Mouse (Mus musculus): ENCODE results near the gene Ppfia4.
A peak's percentile ranks its signal among the peaks of the same experiment; 100 is the strongest.

The Ppfia4 gene

GRCm38 (mm10) chr1:134336958-134337710 is 4.4 kb upstream of the Ppfia4 start:
- DNase-seq, result peak; percentile 63 to 71

GRCm38 (mm10) chr1:134335924-134336810 is 3.4 kb upstream of the Ppfia4 start:
- peak; percentile 87 to 88 for DNase-seq

- peak; percentile 90 for DNase-seq
Measured at GRCm38 (mm10) chr1:134335211-134335923, 2.6 kb upstream of the Ppfia4 start.

GRCm38 (mm10) chr1:134334111-134334827 is 1.5 kb upstream of the Ppfia4 start:
- DNase-seq, result peak; percentile 32 to 41

- DNase-seq, result peak; percentile 41 to 45
Measured at GRCm38 (mm10) chr1:134333371-134334110, 813 bp upstream of the Ppfia4 start.

GRCm38 (mm10) chr1:134331879-134332635 is 671 bp downstream of the Ppfia4 start:
- peak; percentile 84 to 91 for DNase-seq

GRCm38 (mm10) chr1:134326841-134327346 is 5.8 kb downstream of the Ppfia4 start:
- no peak for DNase-seq

GRCm38 (mm10) chr1:134322591-134322990 is 10.1 kb downstream of the Ppfia4 start:
- peak in 1 of 2 experiments; percentile 58 for DNase-seq

GRCm38 (mm10) chr1:134320691-134321301 is 11.9 kb downstream of the Ppfia4 start:
- DNase-seq, result no peak

- DNase-seq, result no peak
Measured at GRCm38 (mm10) chr1:134318261-134318660, 14.5 kb downstream of the Ppfia4 start.

- DNase-seq, result no peak
Measured at GRCm38 (mm10) chr1:134316361-134316760, 16.4 kb downstream of the Ppfia4 start.

GRCm38 (mm10) chr1:134315181-134315580 is 17.5 kb downstream of the Ppfia4 start:
- no peak for DNase-seq

GRCm38 (mm10) chr1:134311760-134312159 is 21.0 kb downstream of the Ppfia4 start:
- DNase-seq, result no peak

GRCm38 (mm10) chr1:134310729-134311128 is 22.0 kb downstream of the Ppfia4 start:
- DNase-seq, result no peak

GRCm38 (mm10) chr1:134310291-134310690 is 22.4 kb downstream of the Ppfia4 start:
- no peak for DNase-seq

GRCm38 (mm10) chr1:134307409-134307808 is 25.3 kb downstream of the Ppfia4 start:
- no peak for DNase-seq

- DNase-seq, result no peak
Measured at GRCm38 (mm10) chr1:134304940-134305339, 27.8 kb downstream of the Ppfia4 start.

- no peak for DNase-seq
Measured at GRCm38 (mm10) chr1:134302568-134303238, 30.0 kb downstream of the Ppfia4 start.

- peak; percentile 71 to 72 for DNase-seq
Measured at GRCm38 (mm10) chr1:134298636-134299411, 33.9 kb downstream of the Ppfia4 start.

Data from cerebellum, postnatal 25 days (tissue).